Mouse (Mus musculus): ENCODE measurements around the gene Gm4064.
"Not testable (repeated sequence)": the region's sequence is repeated elsewhere in the genome, so short reads cannot be mapped to it uniquely, and the experiment has no call there.

The Gm4064 gene

DNA sequence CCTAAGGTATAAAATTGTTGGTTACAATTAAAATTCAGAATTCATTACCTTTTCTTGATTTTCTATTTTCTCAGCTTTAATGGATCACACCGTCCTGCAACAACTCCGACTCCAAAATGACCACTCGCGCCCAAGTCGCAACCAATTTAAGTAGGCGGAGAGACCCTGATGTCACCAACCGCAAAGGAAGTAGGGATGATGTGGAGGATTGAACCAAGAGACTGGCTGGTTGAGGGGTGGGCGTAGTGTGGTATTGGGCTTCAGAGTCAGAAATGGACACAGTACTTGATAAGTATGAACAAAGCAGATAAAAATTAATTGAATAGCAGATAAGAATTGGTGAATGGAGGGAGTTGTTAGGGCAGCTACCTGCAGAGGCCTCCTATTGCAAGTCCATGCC lies at the start of gene Gm4064:
Gene Gm4064 (minus strand): TSS at position 101 of the 400 bp plus-strand sequence.
- DNase-seq, result not testable (repeated sequence)

DNA sequence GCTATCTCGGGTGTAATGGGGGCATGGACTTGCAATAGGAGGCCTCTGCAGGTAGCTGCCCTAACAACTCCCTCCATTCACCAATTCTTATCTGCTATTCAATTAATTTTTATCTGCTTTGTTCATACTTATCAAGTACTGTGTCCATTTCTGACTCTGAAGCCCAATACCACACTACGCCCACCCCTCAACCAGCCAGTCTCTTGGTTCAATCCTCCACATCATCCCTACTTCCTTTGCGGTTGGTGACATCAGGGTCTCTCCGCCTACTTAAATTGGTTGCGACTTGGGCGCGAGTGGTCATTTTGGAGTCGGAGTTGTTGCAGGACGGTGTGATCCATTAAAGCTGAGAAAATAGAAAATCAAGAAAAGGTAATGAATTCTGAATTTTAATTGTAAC lies 34.4 kb upstream of the Gm4064 start, which contains the start of the genes Rbmy and Gm10256:
Gene Rbmy (plus strand): TSS at position 301 of the 400 bp plus-strand sequence.
Gene Gm10256 (plus strand): TSS at position 320 of the 400 bp plus-strand sequence.
- not testable (repeated sequence) for DNase-seq
